Mouse (Mus musculus): ENCODE measurements at regions not wholly inside any gene's neighbourhood (a gene's known extent, or its start where the extent isn't known, plus 50 kb on each side); places are given as distances from the start of the nearest gene placed in this dataset.

DNA sequence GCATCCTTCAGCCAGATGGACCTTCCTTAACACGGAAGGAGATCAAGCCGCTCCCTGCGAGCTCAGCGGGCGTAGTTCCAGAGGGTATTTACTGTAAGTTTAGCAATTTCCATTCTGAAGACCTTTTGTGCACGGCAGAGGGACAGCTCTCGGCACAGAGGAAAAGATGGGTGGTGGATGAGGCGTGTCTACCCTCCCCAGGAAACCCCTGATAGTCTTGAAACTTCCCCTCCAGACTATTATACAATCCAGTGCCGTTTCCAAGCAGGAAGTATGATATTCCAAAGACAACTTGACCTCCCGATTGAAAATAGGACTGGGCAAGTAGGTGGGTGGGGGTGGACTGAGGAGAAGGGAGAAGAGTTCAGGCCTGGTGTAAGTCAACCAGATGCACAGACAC lies 340.4 kb upstream of the Adgrl2 start:
- no peak for DNase-seq (ENCODE audit: low read depth, low spot score)

DNA sequence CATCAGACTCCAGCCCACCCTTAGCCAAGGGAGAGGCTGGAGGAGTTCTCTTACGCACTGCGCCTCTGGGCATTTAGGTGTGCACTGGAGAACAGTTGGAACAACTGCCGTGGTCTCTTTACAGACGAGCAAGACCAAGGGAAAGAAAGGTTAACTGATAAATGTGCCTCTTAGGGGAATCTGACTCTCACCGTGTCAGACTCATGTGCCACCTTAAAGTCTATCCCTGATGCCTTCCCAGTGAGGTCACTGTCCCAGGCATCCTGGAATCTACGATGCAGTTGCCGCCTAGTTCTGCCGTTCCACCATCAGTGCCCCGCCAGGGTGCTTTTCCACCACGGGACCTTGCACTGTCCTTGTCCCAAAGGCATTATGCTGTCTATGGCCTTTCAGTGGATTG lies 339.7 kb upstream of the Adgrl2 start:
- DNase-seq (ENCODE audit: low read depth, low spot score) = no peak

DNA sequence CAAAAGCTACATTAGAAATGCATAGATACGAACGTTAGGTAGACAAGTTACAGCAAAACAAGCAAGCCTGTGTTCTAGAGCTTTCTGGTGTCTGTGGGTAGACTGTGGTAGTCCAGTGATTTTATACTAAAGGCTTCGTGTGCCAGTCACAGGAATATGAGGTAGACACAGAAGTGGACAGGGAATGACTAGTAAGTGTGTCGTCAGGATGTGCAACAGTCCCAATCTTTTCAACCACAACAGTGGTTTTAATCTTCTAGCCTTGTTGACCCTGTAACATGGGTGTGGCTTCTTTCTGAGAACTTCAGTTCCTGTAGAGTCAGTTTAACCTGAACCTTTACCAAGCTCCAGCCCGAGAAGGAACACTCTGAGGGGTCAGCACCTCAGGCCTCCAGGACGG lies 339.3 kb upstream of the Adgrl2 start:
- no peak for DNase-seq (ENCODE audit: low read depth, low spot score)

DNA sequence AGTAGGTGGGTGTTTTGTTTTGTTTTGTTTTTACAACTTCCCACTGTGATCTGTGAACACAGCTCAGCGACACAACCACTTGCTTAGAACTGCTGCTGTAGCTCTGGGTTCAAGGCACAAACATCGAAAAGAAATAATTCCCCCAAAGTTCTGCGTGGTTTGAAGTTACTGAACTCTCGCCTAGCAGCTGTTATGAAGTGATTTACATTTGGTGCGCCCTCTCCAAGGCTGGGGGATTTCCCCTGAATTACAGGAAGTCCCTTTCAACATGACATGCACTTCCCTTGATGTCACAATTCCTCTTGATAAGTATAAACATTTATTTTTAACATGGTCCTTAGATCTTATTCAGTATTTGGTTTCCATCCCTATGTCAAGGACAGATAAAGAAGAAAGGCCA lies 336.3 kb upstream of the Adgrl2 start:
- DNase-seq (ENCODE audit: low read depth, low spot score) = no peak

DNA sequence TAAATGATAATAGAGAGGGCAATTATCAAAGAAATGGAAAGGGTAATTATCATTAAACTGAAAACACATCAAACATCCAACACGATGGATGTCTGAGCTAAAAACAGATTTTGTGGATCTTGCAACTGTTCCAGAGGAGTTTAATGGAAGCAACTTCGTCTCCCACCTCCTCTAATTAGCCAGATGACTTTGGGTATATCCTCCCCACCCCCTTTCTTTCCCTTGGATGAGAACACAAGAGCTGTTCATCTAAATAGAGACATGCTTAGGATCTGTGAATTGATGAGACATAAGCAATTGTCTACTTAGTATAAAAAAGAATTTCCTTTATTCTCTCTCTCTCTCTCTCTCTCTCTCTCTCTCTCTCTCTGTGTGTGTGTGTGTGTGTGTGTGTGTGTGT lies 333.7 kb upstream of the Adgrl2 start:
- no peak for DNase-seq (ENCODE audit: low read depth, low spot score)

DNA sequence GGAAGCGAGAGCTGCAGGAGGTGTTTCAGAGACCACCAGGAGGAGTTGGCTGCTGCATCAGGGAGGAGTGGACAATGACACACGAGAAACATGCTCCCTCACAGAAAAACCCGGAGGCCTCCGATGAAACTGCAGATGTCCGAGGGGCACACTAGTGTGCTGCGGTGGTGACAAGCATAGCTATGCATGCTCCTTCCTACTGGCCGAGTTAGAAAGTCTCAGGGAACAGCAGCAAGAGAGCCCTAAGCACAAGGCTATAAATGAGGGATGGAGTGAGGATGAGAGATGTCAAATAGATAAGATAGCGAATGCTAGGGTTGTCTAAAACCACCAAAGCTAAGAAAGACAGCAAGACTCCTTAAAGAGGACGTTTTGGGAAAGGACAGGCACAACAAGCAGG lies 328.4 kb upstream of the Adgrl2 start:
- no peak for DNase-seq (ENCODE audit: low read depth, low spot score)

DNA sequence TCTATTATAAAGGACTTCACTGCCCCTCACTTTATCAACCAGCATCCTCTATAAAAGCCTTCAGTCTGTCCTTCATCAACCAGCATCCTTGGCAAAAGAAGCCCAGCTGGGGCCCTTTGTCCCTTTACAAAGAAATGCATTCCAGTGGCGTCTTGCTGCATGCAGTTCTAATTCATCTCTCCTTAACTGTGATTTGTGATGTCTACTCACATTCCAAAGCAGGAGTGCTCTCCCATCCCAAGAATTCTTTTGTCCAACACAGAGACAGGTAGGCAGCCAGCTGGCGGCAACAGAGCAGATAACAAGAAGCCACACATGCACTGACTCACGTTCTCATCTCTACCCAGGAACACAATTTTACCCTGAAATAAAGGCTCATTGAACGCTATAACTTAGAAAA lies 323.9 kb upstream of the Adgrl2 start:
- no peak for DNase-seq (ENCODE audit: low read depth, low spot score)

DNA sequence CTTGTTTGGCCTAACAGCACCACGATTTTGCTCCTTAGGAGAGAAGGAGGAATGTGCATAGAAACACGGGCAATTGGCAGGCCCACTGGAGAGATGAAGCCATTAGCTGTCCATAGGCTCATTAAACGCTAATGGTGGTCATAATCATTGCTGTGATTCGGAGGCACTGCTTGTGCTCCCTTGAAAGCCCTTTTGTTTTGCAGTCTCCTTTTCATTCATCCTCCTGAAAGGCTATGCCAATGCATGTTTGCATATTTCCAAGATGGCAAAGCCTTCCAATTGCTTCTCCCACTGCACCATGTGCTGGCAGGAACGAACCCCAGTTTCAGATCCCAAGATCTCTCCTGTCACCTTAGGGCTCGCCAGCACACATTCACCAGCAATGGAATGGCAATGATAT lies 322.9 kb upstream of the Adgrl2 start:
- DNase-seq (ENCODE audit: low read depth, low spot score) = no peak

DNA sequence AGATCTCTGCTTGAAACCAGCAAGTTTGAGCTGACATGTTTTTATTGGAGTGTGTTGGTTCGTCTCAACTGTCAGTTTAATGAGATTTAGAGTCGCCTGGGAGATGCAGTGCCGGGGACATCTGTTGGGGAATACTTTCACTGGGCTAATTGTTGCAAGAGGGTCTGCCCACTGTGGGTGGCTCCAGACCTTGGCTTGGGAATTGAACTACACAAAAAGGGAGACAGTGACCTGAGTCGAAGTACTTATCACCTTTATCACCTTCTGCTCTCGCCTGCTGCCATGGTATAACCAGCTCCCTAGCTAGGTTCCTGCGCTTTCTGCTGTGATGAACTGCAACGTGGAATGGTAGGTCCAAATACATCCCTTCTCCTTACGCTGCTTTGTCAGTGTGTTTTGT lies 321.2 kb upstream of the Adgrl2 start:
- DNase-seq (ENCODE audit: low read depth, low spot score) = no peak

DNA sequence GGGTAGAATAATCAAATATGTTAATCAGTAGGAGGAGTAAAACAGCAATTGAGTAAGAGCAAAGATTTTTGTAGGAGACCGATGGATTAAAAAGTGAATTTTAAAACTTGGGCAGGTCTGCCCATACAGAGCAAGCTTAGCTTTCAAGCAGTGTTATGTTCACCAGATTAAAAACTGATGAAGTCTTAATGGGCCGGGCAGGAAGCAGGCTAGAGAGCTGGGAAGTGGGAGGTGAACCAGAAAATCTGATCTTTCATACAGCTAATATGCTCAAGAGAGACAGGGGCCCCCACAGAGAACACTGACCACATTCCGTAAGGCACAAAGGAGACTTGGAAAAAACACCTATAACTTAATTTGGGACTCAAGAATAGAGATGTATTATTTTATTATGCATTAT lies 316.4 kb upstream of the Adgrl2 start:
- no peak for DNase-seq (ENCODE audit: low read depth, low spot score)

DNA sequence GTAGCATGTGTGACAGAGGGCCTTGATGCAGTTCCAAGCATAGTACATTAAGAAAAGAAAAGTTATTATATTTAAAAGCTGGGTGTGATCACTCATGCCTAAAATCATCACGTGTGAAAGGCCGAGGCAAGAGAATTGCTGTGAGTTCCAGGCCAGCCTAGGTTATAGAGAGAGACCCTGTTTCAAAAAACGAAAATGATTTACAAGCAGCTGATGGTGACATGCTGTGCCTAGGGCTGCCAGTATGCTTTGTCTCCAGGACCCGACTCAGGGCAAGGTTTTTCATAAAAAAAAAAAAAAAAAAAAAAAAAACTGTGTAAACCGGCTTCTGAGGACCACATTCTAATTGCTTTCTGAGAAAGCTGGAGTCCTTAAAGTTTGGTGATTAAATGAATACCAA lies 315.9 kb upstream of the Adgrl2 start:
- DNase-seq (ENCODE audit: low read depth, low spot score) = no peak

DNA sequence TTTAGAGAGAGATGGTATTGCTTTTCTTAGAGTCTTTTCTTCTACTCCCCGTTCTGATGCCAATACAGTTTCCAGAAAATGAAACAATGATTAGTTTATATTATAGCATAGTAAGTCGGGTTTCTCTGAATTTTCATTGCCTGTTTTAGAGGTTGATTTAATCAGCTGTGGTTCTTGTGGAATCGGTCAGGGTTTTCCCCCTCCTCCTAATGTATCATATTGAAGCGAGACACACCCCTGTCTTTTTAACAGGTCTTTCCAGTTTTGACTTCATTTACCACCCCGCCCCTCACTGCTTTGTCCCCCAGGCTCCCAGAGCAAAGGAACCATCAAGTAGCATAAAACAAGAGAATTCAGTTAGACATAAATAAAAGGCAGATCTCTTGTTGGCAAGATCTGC lies 315.1 kb upstream of the Adgrl2 start:
- DNase-seq (ENCODE audit: low read depth, low spot score) = no peak

DNA sequence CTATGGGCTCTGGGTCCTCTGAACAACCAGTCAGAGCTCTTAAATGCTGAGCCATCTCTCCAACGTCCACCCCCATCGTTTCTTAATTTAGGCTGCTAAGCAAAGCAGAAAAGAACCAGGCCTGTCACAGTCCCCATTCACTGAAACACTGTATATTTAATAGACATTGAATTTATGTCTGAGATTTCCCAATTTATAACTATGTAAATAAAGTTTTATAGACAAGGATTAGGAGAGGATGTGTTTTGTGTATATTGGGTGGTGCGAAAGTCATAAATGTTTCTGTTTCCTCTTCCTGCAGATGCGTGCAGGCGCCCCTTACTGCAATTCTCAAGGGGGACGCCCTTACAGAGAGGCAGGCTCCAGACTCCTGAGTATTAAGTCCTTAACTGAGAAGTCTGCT lies 314.7 kb upstream of the Adgrl2 start:
- DNase-seq (ENCODE audit: low read depth, low spot score) = no peak

DNA sequence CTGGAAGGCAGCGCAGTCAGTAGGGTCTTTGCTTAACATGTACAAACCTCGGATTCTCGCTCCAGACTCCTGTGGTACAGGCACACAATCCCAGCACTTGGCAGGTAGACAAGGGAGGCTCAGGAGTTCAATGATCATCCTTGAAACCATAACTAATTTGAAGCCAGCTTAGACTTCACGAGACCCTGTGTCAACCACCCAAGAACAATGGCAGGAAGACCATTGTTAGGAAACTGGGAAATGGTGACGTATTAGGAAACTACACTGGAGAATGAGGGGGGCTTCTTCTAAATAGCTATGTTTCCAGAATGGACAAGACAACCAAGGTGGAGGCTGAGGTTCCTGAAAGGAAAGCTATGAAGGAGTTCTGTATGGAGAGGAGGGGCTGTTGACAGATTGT lies 313.1 kb upstream of the Adgrl2 start:
- DNase-seq (ENCODE audit: low read depth, low spot score) = no peak

DNA sequence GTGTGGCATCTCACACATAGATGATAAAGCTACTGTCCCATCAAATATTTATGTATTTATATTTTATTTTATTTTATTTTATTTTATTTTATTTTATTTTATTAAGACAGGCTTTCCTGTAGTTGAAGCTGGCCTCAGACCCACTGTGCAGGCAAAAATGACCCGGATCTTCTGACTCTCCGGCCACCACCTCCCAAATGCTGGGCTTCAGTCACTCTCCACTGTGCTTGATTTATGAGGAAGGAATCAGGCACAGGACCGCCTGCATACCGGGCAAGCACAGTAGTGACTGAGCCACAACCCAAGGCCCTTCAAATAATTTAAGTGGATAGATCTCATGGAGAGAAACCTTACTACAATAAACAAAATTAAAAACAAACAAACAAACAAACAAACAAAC lies 309.6 kb upstream of the Adgrl2 start:
- DNase-seq (ENCODE audit: low read depth, low spot score) = no peak

DNA sequence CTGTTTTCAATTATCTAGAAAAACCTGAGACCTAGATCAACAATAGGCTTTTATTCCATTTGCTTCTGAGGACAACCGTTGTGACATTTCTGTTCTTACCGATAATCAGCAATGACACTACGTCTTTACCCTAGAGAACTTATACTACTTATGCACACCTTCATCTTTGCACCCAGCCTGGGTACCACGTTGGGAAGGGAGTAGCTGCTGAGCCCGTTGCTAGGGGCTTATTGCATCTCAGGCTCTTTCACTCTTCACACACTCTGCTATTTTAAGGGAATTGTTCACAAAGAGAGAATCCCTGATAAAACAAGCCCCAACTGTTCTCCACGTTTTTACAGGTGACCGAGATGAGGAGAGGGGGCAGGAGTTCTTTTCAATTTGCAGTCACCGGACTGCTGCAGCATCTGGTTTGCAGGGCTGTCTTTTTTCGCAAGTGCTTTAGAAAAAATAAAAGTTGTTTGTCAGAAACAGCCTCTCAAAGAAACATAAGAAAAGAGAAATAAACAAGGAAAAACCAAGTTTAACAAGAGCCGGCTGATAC lies 306.1 kb upstream of the Adgrl2 start:
- no peak for DNase-seq (ENCODE audit: low read depth, low spot score)

DNA sequence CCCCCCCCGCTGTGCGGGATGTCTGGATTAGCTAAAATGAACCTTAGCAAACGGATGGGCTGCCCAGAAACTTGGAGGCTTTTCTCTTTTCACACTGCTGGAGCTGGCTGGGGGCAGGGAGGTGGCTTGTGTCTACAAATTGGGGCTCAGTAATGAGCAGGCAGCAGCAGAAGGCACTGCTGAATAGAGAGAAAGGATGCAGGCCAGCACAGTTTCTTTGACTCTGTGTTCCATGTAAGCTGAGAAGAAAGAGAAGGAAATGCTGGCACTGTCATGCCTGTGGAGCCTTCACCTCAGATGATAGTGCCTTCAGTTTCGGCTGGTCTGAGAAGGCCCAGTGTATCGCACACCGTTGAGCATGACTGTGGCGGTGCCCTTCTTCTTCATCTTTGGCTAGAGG lies 305.6 kb upstream of the Adgrl2 start:
- no peak for DNase-seq (ENCODE audit: low read depth, low spot score)

DNA sequence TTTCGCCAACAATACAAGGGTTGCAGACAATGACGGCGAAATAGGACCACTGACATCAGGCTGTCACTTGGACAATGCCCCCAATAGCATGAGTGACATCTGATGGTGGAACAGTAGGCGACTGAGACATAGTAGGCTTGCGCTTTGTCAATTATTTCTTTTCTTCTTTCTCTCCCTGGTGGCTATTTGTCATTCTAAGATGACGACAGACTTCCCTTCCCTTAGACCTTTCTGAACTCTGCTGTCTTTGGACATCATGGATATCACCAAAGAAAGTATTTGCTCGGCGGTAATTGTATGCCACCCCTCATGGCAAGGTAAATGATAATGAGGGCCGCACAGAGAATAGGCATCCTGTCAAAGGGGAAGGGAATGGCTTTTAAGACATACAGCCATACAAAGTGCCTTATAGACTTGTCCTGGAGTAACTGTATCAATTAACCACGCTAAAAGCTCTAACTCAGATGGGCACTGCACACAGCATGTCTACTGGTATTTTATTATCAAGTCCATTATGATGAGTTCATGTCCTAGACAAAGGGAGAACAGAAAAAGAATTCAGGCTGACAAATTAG lies 305.0 kb upstream of the Adgrl2 start:
- DNase-seq (ENCODE audit: low read depth, low spot score) = no peak

DNA sequence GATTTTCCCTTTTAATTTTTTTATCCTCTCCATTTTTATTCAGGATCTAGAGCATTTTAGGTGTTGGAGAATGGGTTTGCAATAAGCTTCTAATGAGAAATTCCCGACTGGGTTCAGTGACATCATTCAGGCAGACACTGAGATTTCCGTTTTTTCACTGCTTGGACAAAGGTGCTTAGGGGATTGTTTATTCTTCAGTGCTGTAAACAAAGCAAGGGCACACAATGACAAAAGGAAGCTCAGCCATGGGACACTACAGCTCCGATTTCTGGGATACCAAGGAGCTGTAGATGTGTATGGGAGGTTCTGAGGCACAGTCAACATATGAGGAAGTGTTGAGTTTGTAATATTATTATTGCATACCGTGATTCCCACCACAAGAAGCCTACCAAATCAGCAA lies 304.1 kb upstream of the Adgrl2 start:
- no peak for DNase-seq (ENCODE audit: low read depth, low spot score)

DNA sequence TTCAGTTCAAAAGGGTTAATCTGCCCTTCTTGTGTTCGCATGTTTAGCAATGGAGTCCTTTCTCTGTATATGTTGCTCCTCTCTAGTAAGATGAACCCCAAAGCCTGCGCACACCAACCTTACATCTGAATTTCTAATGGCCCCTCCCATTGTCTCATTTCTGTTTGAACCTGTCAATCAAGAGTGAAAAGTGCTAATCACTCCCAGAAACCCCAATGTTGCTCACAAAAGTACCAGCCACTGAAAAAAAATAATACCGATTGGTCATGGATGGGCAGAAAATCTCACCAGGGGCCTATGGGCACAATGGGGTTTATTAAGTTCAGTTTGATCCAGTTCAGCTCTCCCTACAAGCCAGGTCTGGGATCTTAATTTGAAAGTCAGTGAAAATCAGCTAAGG lies 302.1 kb upstream of the Adgrl2 start:
- no peak for DNase-seq (ENCODE audit: low read depth, low spot score)

DNA sequence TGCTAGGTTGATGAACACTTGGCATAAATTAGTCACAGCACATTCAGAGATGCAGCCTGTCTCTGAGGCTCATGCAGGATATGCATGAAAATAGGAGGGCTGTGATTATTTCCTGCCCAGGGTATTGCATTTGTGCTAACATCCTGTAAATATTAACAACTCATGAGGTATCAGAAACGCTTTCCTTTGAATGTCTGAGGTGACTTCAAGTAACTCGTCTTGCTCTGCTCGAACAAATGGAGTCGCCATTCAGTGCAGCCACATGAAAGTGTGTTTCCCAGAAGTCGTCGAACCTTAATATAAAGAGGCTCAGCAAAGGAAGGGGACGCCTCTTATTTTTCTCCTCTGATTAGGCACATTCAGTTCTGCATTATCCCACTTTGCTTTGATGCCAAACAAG lies 301.1 kb upstream of the Adgrl2 start:
- DNase-seq (ENCODE audit: low read depth, low spot score) = no peak

DNA sequence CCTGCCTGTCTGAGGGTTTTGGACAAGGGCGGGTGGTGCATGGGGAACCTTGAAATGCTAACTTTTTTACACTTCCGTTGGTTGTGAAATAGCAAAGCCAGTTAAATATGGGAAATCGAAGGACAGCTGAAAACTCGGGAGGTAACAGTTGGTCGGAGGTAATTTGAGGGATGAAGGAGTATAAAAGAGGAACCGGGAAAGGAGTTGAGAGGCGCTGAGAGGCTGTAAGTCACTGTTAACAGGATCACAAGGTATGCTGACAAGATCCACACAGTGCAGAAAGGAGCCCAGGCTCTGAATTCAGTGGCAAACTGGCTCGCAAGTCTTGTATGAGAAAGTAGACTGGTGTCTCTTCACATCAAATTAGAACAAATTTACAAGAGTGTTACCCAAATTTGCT lies 299.9 kb upstream of the Adgrl2 start:
- no peak for DNase-seq (ENCODE audit: low read depth, low spot score)

DNA sequence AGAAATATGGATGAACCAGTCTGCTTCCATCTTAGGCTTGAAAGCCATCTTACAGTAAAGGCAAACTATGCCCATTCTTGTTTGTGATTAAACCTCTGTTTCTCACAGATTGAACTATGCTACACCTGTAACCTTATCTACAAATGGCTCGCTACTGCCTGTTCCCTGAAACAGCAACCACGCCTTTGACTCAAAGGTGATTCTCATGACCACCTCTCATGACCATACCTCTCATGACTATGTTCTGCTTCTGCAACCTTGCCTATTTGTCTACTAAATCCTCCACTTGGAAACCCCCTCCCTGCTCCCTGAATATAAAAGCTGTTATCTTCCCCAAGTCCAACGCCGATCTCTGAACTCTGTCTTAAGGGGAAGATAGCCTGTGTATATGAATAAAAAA lies 296.7 kb upstream of the Adgrl2 start:
- DNase-seq (ENCODE audit: low read depth, low spot score) = no peak

DNA sequence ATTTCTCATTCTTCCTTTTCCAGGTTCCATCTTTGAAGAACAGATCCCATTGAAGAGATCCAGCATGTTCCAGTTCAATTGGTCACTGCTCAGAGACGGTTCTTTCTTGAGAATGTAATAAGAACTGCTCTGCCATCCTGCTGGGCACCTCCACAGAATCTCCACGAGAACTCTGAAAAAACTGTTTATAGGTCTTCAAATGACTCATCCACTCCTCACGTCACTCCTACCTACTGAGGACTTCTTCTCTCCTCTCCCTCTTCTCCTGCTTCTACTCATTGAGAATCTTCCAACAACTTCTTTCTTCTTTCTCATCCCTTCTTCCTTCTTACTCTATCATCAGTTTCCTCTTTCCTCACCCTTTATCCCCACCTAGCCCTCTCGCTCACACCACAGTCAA lies 294.6 kb upstream of the Adgrl2 start:
- DNase-seq (ENCODE audit: low read depth, low spot score) = no peak

Data from embryo, embryonic 11.5 days (tissue).